Mouse (Mus musculus) monocyte, adult 59 days (primary cell): Measurements from ENCODE around the gene Htra2. TPM values are rescaled to one million over a fixed set of nuclear protein-coding genes. Genes with fewer than 3 reads are reported as not detected.

Experiments
- total RNA-seq, 2 experiments: library from RNA; stranded (reverse); gene quantifications; one replicate each; pipeline ENCODE4 v1.2.4; 2023

Htra2 gene
- 100 to 1,000 TPM in 1 of 2 experiments, 10 to 100 TPM in 1; 94.4 to 101 TPM for total RNA-seq

GRCm38 (mm10) chr6:83054871-83055431, at the start of gene Htra2:
TSS of gene Htra2 (minus strand) at chr6:83055273.

GRCm38 (mm10) chr6:83101316-83101687, 46.2 kb upstream of the Htra2 start, which contains the start of the genes Ccdc142 and Gm42688:
TSS of gene Ccdc142 (plus strand) at chr6:83101601.
TSS of gene Gm42688 (plus strand) at chr6:83101617.

DNA sequence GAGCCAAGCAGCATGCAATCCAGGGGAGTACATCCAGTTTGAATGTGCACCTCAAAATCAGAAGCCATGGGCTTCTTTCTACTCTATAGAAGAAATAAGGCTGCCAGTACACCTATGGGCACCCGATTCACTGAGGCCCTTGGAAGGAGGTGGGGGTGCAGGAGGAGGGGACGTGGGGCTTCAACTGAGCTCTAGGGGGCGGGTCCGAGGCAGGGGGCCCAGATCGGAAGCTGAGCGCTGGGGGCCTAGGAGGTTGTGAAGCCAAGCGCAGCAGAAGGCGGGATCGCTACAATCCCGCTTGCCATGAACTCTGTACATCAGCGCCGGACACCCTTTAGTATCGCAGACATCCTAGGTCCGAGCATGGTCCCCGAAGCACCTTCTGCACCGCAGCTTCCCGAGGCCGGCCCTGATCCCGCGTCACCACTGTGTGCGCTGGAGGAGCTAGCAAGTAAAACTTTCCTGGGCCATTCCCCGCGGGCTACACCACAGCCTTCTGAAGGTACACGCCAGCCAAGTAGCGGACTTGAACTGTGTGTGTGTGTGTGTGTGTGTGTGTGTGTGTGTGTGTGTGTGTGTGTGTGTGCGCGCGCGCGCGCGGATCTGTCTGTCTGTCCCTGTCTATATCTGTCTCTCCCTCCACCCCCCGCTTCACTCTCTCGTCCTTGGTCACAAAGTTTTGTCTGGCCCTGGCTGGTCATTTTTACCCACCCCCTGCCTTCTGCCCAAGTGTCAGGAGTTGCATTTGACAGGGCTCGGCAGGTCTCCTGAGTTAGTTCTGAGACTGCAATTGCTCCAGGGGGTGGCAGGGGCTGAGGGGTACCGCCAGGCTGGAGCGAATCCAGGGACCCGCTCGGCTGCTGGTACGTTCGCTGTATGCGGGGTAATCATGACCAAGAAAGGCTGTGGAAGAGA, 31.3 kb upstream of the Htra2 start, which contains the start of gene Lbx2:
Lbx2 (plus strand) TSS at position 247 of the 915 bp plus-strand sequence.

DNA sequence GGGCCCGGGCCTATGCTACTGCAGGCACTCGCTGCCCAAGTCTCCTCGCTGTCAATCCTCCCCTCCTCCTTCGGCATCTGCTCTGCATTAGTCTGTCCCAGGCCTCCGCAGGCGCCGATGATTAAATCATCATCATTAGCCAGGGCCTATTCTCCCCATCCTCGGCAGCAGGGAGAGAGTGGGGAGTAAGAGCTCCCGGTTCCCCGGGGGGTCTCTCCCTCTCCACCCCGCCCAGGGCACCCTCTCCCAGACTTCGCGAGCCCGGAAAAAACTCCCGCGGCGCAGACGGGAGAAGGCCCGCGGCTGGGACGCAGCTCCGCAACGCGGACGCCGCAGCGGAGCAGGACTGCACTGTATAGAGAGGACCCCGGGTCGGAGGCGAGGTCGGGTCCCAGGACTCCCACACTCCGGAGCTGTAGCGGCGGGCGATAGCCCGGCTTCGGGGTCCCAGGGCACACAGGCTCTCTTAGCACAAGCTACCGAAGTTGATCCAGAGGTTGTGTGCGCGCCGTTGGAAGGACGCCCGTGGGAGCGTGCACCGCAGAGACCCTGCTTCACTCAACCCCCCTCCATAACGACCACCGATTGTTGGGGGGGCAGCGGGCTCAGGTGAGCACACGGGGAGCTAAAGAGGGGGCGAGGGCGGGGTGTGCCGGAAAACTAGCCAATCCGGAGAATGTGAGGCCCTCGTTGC, 22.7 kb upstream of the Htra2 start, which contains the start of gene Pcgf1:
Pcgf1 (plus strand) TSS at position 240 of the 694 bp plus-strand sequence.

DNA sequence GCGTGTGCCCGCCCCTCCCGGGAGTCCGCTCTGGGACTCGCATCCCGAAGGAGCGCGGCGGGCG, 15.0 kb upstream of the Htra2 start, which contains the start of gene Tlx2:
Tlx2 (minus strand) TSS at position 47 of the 64 bp plus-strand sequence.

DNA sequence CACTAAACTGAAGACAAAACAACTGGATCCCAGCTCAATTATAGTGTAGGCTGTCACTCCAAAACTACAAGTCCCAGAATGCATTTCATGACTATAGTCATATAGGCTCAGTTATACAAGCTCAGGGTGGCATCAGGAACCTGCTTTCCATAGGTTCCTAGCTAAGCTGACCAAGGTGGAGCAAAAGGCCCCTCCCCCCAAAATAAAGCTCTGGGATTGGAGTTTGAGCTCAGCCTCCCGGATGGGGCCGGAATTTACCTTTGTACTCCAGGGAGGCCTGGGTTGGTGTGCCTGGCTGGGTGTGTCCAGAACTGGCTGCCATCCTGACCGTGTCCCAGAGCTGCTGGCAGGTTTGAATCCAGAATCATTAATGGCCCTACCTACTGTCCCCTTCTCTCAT, 2.7 kb upstream of the Htra2 start, which contains the start of gene Dqx1:
Dqx1 (plus strand) TSS at position 55 of the 400 bp plus-strand sequence.

DNA sequence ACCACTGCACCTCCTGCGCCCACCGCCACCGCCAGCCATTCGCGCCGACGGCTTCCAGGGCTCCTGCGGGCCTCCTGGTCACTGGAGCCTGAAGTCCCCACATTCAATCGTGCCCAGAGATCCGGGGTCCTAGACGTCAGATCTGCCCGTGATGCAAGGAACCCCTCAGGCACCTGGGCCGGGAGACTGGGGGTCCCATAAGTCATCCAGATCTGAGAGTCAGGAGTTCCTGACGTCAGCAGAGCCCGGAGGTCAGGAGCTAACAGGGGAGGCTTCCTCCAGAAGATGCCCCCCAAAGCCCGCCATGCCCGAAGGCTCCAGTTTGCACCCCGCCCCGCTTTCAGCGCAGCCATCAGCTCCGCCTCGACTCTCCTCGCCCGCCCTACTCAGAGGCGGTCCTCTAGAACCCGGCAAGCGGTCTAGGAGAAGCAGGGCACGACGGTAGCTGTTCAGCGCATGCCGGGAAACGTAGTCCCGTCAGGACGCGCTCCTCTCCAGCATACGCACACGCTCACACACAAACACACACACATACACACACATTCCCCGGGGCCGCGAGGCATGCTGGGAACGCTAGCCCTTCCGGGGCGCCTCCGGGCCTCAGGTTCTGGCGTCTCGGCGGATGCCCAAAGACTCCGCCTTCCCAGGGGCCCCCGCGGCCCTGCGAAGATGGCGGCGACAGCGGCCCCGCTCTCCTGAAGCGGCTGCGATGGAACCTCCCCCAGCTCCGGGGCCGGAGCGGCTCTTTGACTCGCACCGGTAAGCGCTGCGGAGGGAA, 810 bp downstream of the Htra2 start, which contains the start of gene Aup1:
Aup1 (plus strand) TSS at position 448 of the 778 bp plus-strand sequence.

DNA sequence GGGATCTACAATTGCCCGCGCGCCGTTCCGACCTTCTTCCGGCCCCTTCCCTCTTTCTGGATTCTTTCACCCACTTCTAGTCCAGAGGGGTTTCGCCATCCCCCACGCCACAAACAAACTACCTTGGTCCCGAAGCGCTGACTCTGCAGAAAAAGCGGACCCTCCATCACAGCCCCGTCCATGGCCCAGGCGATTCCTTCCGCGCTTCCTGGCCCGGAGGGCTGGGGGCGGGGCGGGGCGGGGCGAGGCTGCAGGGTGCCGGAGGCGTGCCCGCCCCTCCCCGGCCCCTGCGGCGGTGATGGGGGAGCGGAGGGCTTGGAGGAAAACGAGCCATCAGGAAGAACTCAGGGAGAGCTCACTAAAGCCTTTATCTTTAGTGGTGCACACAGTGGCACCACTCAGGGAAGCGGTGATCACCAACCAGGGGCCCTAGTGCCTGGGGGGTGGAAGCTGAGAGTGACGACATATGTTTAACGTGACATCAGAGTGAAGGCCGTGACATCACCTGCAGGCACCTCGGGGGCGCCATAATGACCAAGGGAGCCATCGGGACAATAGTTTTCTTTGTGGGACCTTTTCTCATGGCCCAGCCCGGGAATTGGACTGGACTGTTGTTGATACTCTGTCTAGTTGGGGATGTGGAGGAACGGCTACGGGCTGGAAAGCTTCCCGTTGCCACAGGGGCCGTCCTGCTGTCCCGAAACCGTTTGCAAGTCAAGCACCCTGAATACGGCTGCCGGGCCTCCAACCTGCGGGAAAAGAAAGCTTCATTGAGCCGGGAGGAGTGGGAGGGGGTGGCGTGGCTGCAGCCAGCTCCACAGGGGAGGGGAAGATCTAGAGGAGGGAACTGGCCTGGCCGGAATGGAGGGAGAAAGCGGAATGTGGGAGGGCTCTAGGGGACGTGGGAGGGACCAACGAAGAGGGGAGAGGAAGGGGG, 21.6 kb downstream of the Htra2 start, which contains the start of the genes Dok1 and Loxl3:
Dok1 (minus strand) TSS at position 223 of the 937 bp plus-strand sequence.
Loxl3 (plus strand) TSS at position 925 of the 937 bp plus-strand sequence.

Other genes with a start within 250 kb of the Htra2 start
- gene Sema4f, start 115.5 kb downstream of the Htra2 start, total RNA-seq: under 1 TPM; 0.27 to 0.60 TPM
- gene M1ap, start 108.4 kb downstream of the Htra2 start, total RNA-seq: 1 to 10 TPM; 1.8 to 2.7 TPM
- 10 to 100 TPM; 54.7 to 55.2 TPM for gene Dok1, start 21.8 kb downstream of the Htra2 start, total RNA-seq
- 1 to 10 TPM; 2.1 to 2.2 TPM for gene Loxl3, start 21.1 kb downstream of the Htra2 start, total RNA-seq
- 100 to 1,000 TPM; 353 to 380 TPM for gene Aup1, start 752 bp downstream of the Htra2 start, total RNA-seq
- gene Dqx1, start 2.6 kb upstream of the Htra2 start, total RNA-seq: 1 to 10 TPM; 6.2 to 6.5 TPM
- gene Tlx2, start 15.0 kb upstream of the Htra2 start, total RNA-seq: not detected
- gene Pcgf1, start 22.6 kb upstream of the Htra2 start, total RNA-seq: 10 to 100 TPM; 22.7 to 26.8 TPM
- gene Lbx2, start 31.1 kb upstream of the Htra2 start, total RNA-seq: not detected
- gene Ccdc142, start 46.3 kb upstream of the Htra2 start, total RNA-seq: 1 to 10 TPM; 6.0 to 8.2 TPM
- gene Gm42688, start 46.3 kb upstream of the Htra2 start, total RNA-seq: 1 to 10 TPM; 5.8 to 6.9 TPM
- 10 to 100 TPM; 23.5 to 23.7 TPM for gene Mrpl53, start 53.8 kb upstream of the Htra2 start, total RNA-seq
- gene Mogs, start 60.2 kb upstream of the Htra2 start, total RNA-seq: 10 to 100 TPM; 34.1 to 37.5 TPM
- 10 to 100 TPM; 23.8 to 26.6 TPM for gene Wbp1, start 66.3 kb upstream of the Htra2 start, total RNA-seq
- 10 to 100 TPM; 26.6 to 28.6 TPM for gene Ino80b, start 70.2 kb upstream of the Htra2 start, total RNA-seq
- gene Rtkn, start 80.2 kb upstream of the Htra2 start, total RNA-seq: under 1 TPM in 1 of 2 experiments, not detected in 1; 0.30 TPM
- gene Wdr54, start 101.1 kb upstream of the Htra2 start, total RNA-seq: under 1 TPM in 1 of 2 experiments, not detected in 1; 0.34 TPM
- gene 1700003E16Rik, start 101.1 kb upstream of the Htra2 start, total RNA-seq: not detected
- gene Dctn1, start 110.6 kb upstream of the Htra2 start, total RNA-seq: 100 to 1,000 TPM; 127 TPM
- gene Slc4a5, start 164.6 kb upstream of the Htra2 start, total RNA-seq: not detected